Mouse (Mus musculus) adrenal gland, adult 8-10 months (tissue): Measurements from ENCODE around the gene Cep104. TPM values are rescaled to one million over a fixed set of nuclear protein-coding genes. Genes with fewer than 3 reads are reported as not detected.

Experiments used
- DNase-seq: peaks from one replicate; pipeline ENCODE4 v3.0.0; 2022
- total RNA-seq, 4 experiments: library from RNA; stranded (reverse); gene quantifications; 2 replicates each; pipeline ENCODE4 v1.2.4; 2022

Gene Cep104
- total RNA-seq, 4 experiments from 2014 or later, result 25.5 to 33.1 (median 28.6) TPM

DNA sequence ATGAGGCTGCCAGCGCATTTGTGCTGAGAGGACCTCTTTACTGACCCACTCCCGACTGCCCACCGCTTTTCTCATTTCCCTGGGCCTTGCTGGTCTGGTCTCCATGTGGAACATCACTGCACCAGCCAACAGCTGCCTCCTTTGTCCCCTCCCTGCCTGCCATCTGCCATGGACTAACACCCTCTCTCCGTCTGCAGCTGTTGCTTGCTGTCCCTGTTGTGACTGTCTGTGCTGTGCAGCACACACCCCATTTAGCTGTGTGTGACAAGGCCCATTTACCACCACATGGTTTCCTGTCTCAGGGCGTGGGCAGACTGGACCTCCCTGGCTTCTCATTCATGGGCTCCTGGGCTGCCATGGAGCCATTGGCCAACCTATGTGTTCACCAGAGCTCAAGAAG, 30.5 kb downstream of the Cep104 start:
- DNase-seq, result no peak

DNA sequence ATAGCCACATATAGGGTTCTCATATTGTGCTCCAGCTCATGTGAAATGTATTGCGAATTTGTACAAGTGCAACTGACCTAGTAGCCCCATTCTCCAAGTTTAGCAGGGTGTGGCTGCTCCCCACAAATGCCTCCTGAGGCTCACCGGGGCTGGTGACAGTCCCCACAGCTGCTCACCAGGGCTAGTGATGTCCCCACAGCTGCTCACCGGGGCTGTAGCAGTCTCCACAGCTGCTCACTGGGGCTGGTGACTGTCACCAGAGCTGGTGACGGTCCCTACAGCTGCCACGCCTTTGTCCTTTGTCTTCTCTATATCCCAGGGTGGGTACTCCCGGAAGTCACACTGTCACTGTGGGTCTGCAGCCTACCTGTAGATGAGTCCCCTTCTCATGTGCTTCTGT, 31.3 kb downstream of the Cep104 start:
- DNase-seq, result no peak

DNA sequence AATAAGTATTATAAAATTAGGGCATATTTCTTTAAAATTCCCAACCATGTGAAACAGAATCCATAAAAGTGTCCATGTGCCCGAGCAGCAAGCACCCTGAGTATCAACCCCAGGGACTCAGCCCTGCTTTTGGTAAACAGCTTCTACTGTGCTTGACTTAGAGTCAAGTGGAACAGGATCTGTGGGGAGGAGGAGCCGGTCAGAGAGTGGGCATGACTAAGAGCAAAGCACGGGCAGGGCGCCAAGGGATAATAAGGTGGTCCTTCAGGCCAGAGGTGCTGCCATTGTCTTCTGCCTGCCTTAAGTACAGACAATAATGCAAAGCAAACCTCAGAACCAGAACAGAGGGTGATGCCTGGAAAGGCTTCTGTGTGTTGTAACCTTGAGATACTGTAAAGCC, 32.8 kb downstream of the Cep104 start:
- no peak for DNase-seq

DNA sequence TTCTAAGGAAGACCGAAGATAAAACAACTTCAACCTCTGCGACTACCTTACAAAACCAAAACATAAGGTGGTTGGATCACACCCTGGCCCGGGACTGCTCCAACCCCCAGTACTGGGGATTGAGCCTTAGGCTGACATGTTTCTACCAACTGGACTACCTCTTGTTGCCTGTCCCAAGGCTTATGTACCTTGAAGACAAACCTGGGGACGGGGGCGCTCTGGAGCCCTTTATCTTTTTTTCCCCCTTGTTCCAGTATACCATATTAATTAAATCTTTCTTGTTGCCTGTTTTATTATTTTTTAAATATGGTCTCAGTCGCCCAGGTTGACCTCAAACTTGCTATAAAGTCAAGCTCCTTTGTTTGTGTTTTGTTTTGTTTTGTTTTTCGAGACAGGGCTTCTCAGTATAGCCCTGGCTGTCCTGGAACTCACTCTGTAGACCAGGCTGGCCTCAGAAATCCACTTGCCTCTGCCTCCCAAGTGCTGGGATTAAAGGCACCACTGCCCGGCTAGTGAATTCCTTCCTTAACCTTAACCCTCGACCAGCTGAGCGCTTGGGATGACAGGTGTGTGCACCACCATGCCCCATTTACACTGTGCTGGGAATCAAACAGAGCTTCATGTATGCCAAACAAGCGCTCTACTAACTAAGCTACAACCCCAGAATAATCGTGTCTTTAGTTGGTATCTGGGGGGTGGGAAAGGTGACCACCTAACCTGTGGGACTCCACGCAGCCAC, 36.1 kb downstream of the Cep104 start:
- no peak for DNase-seq

DNA sequence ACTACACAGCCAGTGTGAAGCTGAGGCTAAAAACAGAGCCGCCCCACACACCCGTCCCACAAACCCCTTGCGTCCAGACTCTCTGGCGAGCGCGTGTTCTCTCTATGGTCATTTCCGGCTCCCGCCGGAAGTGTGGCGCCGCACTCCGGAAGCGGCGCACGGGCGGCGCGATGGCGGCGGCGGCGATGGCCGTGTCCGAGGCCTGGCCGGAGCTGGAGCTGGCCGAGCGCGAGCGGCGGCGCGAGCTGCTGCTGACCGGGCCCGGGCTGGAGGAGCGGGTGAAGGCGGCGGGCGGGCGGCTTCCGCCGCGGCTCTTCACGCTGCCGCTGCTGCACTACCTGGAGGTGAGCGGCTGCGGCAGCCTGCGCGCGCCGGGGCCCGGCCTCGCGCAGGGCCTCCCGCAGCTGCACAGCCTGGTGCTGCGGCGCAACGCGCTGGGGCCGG, 36.7 kb downstream of the Cep104 start, which contains the start of gene Lrrc47:
Lrrc47 (plus strand) TSS at position 86 of the 444 bp plus-strand sequence.
- DNase-seq, result peak; percentile 75

DNA sequence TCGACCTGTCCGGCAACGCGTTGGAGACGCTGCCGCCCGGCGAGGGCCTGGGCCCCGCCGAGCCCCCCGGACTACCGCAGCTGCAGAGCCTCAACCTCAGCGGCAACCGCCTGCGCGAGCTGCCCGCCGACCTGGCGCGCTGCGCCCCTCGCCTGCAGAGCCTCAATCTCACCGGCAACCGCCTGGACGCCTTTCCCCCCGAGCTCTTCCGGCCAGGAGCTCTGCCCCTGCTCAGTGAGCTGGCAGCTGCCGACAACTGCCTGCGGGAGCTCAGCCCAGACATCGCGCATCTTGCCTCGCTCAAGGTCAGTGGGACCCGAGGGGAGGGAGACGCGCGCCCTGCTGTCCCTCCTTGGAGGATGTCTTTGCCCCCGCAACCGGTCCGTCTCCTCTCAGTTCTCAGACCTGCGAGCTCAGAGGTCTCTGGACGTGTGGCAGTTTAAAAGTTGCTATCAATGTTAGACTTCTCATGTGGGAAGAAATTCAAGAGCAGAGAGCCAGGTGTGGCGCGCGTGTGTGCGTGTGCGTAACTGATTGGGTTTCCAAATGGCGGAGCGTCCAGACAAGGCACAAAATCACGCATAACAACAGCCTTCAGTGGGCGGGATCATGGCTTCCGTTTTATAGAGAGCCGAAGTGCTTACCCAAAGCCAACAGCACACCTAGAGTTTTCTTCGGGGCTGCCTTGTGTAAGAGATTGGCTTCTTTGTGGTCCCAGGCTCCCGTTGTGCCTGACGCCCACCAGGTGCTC, 37.3 kb downstream of the Cep104 start:
- DNase-seq, result no peak

DNA sequence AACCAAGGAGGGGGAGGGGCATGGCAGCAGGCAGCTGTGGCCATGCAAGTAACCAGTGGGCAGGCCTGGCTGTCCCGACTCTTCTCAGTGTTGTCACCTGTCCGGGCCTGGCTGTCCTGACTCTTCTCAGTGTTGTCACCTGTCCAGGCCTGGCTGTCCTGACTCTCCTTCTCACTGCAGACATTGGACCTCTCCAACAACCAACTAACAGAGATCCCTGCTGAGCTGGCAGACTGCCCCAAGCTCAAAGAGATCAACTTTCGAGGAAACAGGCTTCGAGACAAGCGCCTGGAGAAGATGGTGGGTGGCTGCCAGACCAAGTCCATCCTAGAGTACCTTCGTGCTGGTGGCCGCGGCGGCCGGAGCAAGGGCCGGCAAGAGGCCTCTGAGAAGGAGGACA, 40.5 kb downstream of the Cep104 start:
- no peak for DNase-seq

DNA sequence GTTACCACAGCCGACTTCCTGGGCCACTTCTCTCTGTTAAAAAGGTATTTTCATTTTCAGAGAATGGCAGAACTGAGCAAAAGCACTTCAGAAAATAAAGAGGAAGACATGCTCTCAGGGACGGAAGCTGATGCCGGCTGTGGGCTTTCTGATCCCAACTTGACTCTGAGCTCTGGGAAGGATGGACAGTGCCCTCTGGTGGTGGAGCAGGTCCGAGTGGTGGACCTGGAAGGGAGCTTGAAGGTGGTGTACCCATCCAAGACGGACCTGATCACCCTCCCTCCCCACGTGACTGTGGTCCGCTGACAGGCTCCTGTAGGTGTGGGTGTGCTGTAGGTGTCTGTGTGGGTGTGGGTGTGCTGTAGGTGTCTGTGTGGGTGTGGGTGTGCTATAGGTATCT, 44.6 kb downstream of the Cep104 start:
- no peak for DNase-seq

DNA sequence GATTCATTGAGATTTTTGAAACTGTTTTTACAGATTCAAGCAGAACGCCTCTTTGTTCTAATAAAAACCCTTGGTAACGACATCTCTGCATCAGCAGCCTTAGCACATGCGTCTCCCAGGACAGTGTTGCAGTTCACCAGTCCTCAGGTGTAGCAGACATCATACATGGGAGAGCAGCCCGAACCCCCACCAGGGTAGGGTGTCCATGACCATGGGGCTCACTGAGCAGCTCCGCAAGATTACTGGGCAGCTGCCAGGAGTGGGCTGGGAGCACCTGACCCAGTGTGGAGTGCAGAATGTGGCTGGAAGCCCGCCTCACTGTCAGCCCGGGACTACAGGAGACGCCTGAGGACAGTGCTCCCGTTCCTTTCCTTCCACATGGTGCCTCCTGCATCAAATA, 46.4 kb downstream of the Cep104 start:
- DNase-seq, result no peak

DNA sequence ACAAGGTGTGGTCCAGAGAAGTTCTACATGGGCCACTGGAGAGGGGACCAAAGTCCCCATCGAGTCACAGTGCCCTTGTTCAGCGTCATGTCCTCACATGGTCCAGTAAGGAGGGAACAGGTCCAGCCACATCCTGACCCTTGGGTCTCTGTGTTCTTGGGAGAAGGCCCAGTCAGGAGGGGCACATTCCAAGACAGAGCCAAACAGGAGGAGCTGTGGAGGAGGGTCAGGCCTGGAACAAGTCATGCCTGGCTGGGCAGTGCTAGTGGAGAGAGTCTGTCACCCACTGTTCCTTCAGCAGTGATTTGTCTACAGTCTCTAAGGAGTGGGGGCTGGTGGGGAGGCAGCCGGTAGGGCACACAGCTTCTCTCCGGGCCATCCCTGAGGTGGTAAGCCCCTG, 47.4 kb downstream of the Cep104 start:
- no peak for DNase-seq

DNA sequence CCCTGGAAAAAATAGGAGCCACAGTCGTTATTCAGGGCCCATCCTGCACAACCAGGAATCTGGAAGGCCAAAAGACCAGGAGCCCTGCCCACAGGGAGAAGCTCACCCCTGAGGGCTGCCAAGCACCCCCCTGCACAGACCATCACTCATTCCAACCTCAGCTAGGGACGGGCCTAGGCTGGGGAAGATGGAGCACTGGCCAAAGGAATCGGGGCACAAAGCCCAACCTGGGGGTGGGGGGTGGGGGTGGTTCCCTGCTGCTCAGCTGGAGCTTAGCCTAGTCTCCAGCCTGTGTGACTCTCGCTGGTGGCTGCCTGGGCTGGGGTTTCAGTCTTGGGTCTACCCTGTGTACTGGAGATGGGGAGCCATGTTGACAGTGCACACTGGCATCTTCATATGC, 47.9 kb downstream of the Cep104 start:
- no peak for DNase-seq

DNA sequence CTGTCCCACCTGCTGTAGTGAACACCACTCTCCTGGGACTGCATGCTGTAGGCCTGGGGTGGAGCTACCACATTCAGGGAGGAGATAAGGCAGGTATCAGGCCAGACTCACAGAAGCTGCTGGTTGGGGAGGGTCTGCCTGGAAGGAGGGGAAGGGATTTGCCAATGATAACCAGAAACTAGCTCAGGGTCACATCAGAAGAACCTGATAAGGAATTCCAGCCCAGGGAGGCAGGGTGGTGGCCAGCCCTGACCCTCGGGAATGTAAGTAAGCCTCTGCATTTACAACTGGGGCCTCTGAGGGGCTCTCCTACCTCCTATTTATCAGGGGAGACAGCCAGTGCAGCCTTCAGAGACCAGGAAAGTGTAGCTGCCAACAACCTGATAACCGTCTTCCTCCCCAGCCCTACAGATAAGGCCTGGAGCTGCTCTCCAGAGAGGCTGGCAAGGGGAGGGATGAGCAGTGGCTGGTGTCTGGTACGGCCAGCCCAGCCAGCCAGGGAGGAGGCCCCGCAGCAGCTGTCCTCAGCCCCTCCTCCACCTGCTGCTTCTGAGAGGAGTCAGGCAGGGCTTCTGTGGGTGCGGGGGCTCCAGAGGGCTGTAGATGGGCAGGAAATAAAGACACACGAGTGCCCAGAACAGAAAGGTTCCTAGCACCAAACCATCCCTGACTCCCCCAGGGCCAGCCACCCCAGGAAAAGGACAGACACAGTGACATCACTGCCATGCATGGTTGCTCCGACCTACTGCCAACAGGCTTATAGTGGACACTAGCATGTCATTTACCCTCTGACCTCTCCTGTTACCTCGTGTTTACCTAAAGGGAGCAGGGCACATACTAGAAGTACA, 49.0 kb downstream of the Cep104 start:
- no peak for DNase-seq

DNA sequence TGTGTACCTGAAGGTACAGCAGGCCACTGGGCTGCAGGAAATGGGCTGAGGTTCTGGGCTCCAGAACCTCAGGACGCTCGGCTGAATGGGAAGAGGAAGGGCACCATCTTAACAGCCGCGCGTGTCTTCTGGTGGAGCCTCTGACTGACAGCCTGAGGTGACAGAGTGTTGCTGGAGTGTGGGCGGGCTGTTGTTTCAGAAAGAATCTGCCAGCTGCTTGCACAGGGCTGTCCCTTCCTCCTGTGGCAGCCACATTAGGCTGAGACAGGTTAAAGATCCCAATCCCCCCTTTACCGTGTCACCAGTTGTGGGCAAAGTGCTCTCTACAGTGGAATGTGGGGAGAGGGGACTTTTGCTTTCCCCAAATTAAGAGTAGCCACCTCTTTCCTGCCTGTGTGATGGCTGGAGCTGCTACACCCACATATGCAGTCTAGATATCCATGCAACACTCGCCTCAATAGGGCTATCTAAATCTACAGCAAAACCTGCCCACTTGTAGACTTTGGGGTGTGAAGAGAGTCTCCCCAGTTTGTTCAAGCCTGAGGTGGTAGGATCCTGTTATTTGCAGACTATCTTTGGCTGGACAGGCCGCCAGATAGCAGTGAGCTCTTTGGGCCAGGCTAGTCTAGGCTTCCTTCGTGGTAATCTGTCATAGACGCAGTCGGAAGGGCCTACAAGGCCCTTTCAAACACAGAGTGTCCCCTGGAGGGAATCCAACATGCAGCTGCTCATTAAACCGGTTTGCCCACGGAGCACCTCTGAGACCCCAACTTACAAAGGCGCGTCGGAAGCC, 49.9 kb downstream of the Cep104 start:
- no peak for DNase-seq

DNA sequence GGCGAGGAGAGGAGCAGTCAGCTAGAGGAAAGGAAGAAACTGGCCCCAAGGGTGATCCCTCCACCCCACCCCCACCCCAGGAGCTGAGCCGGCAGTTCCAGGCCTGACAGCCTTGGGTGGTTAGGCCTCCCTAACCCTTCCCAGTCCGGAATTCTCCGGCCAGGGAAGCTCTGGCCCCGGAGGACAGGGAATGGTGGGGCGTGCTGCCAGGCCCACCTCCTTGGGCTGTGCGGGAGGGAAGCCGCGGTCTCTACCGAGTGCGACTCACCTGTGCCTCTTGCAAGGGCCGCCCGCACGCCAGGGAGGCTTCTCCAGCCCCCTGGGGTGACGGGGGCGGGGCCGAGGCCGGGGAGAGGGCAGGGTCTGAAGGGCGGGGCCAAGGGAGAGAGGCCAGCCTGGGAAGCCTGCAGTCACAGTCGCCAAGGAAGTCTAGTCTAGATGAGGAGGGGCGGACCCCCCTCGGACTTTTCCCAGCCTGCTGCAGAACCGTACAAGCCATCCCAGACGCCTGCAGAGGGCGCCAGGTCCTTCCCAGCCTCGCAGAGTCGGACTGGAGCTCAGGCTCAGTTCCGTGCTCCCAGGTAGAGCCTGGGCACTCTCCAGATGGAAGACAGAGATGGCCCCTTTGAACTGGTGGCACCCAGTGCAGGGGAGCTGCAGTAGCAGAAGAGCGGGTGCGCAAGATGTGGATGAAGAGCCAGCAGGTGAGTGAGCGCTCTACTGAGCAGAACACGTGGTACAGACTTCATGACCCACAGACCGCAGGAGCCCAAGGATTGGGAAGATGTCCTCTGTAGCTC, 50.8 kb downstream of the Cep104 start, which contains the start of gene Smim1:
Smim1 (minus strand) TSS at position 590 of the 800 bp plus-strand sequence.
- DNase-seq, result peak; percentile 73

DNA sequence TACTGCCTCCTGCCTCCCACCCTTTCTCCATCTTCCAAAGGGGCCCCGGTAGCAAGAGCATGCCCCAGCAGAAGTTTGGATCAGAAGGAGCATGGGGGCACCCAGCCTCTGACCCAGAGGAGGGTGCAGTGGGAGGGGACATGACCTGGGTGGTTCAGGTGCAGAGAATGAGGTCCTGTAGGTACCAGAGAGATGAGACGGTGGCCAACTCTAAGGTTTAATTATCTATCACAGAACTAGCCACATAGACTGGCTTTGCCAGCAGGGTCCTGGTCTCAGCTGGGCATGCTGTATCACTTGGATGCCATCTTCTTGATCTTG, 51.4 kb downstream of the Cep104 start:
- DNase-seq, result no peak

DNA sequence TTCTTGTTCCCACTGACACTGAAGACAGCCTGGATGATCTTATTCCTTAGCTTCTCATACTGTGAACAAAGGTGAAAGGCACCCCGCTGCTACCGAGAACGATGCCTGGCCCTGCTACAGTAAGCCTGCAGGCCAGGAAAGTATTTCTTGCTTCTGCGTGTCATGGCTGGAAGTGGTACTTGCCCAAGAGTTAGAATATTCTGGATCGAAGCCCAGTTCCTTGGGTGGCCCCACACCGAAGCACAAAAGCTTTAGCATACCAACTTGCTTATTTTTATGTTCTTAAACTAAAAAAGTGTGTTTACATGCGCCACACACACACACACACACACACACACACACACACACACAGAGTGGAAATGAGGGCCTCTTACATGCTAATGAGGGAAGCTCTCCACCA, 53.1 kb downstream of the Cep104 start:
- no peak for DNase-seq

DNA sequence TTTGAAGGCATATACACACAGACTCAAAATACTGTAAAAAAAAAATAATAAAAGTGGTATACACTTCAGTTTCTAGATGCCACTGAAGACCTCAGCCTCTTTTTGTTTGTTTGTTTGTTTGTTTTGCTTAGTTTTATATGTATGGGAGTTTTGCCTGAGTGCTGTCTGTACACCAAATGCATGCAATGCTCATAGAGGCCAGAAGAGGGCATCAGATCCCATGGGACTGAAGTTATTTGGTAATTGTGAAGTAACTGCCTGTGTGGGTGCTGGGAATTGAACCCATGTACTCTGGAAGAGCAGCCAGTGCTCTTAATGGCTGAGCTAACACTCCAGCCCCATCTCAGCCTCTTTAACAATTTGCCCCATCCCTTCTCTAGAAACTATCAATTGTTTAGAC, 53.7 kb downstream of the Cep104 start:
- DNase-seq, result no peak

DNA sequence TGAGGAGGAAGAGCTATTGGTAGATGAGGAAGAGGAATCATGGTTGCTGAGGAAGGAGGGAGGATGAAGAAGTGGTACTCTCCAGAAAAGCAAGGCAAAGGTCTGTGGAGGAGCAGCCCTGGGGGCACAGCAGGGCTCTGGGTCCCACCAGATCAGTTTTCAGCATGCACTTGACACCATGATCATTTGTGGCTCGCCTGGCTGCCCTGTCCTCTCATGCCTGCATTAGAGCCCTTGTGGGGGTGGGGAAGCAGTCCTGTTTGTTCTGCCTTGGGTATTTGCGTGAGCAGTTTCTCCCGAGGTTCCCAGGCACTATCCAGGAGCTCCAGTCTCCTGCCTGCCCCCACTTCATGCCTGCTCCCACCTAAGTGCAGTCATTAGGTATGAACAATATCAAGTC, 62.1 kb downstream of the Cep104 start:
- DNase-seq, result no peak

DNA sequence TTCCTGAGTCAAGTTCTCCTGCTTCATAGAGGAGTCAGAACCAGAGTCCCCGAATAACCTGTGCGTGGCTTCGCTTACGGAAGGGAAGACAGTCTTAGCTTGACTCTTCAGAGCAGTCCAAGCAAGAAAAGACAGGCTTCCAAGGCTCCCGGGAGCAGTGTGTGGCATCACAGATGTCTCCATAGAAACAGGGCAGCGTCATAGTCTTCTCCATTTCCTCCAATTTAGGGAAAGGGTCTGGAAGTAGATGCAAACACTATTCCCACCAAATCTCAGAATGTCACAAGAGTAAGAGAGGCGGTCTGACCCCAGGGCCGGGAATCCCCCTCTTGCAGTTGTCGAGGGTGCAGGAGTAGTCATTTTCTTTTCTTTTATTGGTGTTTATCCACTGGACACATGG, 67.6 kb downstream of the Cep104 start, which contains the start of gene Ccdc27:
Ccdc27 (minus strand) TSS at position 101 of the 400 bp plus-strand sequence.
- DNase-seq, result no peak

DNA sequence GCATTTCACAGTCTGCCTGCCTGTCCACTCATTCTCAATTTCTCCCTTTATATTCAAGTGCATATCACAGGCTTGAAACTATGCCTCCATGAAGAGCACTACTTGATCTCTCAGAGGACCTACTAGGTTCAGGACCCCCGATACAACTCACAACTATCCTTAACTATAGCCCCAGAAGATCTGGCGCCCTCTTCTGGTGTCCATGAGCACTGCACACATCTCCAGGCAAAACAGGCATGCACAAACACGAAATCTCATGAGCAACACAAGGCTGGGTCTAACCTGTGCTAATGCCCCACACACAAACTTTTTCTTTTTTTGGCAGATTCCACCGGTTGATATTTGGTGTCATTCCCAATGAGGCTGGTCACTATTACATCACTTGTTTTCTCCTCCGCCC, 70.8 kb downstream of the Cep104 start:
- no peak for DNase-seq

DNA sequence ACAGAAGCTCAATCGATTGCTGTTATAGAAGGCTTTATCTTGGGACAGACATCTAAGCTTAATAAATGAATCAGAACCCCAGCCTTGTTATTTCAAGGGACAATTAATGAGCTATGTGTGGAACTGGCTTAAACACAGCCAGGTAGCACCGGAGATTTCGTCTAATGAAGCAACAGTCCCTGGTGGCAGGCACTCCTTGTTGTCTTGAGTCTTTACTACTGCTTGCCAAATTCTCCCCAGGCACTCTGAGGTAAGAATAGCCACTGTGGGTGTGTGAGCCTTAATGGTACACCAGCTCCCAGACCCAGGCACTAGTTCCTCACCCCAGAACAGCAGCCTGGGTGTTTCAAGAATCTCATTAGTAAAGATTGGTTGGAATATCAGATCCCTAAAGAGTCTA, 76.4 kb downstream of the Cep104 start:
- no peak for DNase-seq
